Mouse (Mus musculus) c-Kit-positive CD71-positive TER-119-positive erythroid progenitor cells, embryonic 14.5 days (primary cell): Measurements from ENCODE around the gene Heatr4.

Experiments used
- DNase-seq: peaks from one replicate; pipeline ENCODE4 v3.0.0-alpha.2; 2013; ENCODE audit warnings: low spot score

Heatr4 gene

GRCm38 (mm10) chr12:83998341-83999107, 13.9 kb upstream of the Heatr4 start:
- no peak for DNase-seq

GRCm38 (mm10) chr12:83997221-83997620, 12.6 kb upstream of the Heatr4 start:
- no peak for DNase-seq

DNA sequence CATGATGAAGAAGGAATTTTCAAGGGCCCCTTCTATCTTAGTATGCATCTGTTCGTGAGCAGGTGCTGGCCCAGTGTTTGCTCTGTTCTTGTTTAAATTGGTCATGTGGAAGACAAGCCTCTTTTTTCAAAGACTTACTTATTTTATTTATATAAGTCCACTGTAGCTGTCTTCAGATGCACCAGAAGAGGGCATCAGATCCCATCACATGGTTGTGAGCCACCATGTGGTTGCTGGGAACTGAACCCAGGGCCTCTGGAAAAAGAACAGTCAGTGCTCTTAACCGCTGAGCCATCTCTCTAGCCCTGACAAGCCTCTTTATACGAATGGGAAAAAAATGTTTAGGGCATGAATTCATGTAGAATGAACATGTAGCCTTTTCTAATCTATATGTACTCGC, 4.7 kb upstream of the Heatr4 start:
- DNase-seq, result no peak

- DNase-seq, result no peak
Observed at GRCm38 (mm10) chr12:83988483-83988882, 3.8 kb upstream of the Heatr4 start.

DNA sequence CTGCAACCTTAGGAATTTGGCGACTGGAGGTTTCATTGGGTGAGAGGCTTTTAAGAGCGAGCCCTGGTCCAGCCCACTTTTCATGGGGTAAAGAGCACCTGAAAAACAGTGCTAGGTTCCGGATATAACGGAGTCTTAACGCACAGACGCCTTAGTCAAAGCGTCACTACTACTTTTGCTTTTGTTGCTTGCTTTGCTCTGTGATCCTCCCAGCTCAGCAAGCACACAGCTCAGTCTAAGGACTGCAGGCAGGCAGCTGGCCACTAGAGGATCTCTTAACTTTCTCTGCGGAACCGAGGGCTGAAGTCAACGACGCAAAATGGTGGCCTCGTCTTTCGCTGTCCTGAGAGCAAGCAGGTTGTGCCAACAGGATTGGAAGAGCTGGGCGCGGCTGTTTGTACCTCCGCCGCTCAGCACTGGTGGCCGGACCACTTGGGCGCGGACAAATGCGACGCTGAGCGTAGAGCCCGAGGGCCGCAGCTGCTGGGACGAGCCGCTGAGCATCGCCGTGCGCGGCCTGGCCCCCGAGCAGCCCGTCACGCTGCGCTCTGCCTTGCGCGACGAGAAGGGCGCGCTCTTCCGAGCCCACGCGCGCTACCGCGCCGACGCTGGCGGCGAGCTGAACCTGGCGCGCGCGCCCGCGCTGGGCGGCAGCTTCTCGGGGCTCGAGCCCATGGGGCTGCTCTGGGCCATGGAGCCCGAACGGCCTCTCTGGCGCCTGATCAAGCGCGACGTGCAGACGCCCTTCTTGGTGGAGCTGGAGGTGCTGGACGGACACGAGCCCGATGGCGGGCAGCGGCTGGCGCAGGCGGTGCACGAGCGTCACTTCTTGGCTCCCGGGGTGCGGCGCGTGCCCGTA, 3.2 kb upstream of the Heatr4 start, which contains the start of gene Acot2:
Acot2 (plus strand) TSS at position 279 of the 859 bp plus-strand sequence.
- DNase-seq, result peak; percentile 53

DNA sequence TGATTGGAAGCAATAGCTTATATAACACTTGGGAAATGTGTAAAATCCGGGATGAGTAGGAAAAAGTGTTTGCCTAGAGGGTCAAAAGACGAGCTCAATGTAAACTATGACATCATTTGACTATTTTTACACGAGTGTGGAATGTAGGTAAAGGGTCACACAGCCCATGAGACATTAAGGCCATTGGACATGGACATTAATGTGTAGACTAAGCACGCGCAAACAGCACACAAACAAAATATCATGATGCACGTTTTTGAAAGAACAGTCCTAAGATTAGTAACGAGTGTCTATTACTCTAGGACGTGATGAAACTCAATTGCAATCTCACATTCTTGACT, 2.6 kb upstream of the Heatr4 start:
- no peak for DNase-seq

- DNase-seq, result no peak
Observed at GRCm38 (mm10) chr12:83981615-83982014, 3.0 kb downstream of the Heatr4 start.

DNA sequence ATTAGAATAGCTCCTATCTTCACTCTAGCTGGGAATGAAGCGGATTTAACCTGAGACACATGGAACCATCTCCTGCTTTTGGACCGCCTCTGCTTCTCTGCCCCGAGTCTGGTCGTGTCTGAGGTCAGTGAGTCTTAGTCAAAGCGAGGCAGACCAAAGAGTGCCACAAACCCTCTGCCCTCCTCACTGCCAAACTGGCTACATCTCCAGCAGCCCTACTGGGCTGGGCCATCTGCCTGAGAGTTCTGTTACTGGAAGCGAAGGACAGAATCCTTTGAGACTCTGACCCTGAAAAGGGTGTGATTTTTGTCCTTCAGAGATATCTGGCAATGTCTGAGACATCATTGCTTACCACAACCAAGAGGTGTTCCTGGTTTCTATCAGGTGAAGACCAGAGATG, 5.8 kb downstream of the Heatr4 start:
- DNase-seq, result no peak

DNA sequence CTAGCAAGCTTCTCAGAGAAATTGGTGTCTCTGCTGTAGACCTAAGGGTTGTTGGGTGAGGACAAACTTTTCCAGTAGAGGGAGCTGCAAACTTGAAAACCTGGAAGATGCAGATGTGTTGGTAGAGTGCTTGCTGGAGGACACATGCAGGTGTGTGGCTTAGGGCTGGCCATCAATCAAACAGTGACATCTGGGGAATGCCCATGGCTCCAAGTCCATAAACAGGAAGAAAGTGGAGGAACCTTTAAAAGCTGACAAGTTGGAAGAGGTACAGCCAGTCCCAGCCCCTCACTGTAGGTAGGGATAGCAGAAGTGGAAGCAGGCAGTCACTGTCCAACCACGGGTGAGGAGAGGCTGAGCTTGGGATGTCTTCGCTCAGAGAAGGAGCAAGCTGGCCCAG, 12.5 kb downstream of the Heatr4 start:
- DNase-seq, result no peak

- no peak for DNase-seq
Observed at GRCm38 (mm10) chr12:83965235-83965634, 19.4 kb downstream of the Heatr4 start.

- no peak for DNase-seq
Observed at GRCm38 (mm10) chr12:83958278-83958677, 26.4 kb downstream of the Heatr4 start.

GRCm38 (mm10) chr12:83951711-83952575, 32.7 kb downstream of the Heatr4 start:
- DNase-seq, result no peak

- DNase-seq, result no peak
Observed at GRCm38 (mm10) chr12:83950840-83951701, 33.6 kb downstream of the Heatr4 start.

DNA sequence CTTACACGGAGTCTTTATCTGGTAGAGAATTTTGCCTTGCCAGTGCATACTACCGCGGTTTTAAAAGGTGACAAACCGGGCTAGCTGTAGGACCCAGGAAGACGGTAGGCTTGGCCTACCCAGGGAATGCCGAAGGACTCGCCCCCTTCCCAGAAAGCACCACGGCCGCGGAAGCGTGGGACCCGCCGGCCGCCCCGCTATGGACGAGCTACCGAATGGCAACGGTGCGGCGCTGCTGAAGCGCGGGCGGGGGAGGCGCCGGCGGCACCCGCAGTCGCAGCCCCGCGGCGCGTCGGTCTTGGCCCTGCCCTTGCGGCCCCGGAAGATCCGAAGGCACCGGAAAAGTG, 34.2 kb downstream of the Heatr4 start, which contains the start of gene Riox1:
Riox1 (plus strand) TSS at position 116 of the 347 bp plus-strand sequence.
- peak; percentile 71 for DNase-seq

DNA sequence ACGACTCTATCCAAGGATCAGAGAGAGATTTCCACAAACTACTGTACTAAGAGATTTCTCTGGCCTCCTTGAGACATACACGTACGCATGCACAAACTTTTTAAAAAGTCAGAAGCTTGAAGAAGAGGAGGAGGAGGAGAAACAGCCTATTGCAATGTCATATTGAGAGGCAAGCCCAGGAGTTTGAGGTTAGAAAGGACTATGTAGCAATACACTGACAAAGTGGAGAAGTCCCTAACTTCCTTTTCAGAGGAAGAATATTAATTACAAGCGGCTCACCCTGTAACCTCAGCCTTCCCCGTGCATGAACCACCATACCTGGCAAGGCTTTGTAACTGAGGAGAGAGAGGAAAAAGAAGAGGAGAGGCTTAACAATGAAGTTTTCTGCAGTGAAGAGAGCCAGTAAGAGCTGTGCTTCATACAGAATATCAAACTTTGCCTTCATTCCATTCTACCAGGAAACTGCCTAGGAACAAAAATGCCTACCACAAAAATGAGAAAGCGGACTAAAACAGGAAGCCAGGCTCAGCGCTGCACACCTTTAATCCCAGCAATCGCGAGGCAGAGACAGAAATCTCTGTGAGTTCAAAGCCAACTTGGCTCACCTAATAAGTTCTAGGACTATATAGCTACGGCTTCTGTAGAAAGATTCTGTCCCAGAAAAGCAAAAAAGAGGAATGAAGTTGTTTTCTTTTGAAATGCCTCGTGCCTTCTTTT, 34.7 kb downstream of the Heatr4 start:
- no peak for DNase-seq

DNA sequence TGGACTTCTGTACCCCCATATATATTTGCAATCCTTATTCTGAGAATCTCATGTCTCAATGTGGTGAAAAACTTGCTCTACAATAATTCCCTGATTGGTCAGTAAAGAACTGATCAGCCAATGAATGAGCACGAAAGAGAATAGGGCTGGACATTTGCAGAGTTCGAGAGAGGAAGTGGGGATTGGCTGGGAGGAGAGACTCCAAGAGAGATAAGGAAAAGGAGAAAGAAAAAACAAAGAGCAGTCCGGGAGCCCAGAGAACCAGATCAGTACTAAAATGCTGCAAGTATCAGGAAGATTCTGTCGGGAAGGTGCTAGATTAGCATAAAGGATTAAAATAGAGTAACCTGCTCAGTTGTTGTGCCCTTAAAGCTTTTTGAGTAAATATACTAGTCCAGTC, 35.6 kb downstream of the Heatr4 start:
- peak; percentile 68 for DNase-seq

- DNase-seq, result no peak
Observed at GRCm38 (mm10) chr12:83947260-83947811, 37.3 kb downstream of the Heatr4 start.

- DNase-seq, result no peak
Observed at GRCm38 (mm10) chr12:83941938-83942337, 42.7 kb downstream of the Heatr4 start.

DNA sequence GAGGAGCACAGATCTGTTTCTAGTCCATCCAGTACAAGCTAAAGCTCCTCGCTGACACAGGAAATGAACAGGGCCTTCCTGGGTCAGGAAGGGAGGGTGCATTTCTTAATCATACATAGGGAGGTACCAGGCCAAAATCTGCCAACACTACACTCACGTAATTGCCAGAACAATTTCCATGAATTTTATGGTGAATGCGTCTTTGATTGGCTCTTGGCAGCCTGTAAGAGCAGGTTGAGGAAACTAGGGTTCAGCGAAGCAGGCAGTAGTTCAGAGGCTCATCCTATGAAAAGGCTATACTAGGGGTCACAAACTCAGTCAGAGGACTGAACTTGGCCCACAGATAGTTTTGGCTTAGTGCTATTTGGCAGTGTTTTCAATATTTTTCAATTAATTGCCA, 44.6 kb downstream of the Heatr4 start:
- no peak for DNase-seq

DNA sequence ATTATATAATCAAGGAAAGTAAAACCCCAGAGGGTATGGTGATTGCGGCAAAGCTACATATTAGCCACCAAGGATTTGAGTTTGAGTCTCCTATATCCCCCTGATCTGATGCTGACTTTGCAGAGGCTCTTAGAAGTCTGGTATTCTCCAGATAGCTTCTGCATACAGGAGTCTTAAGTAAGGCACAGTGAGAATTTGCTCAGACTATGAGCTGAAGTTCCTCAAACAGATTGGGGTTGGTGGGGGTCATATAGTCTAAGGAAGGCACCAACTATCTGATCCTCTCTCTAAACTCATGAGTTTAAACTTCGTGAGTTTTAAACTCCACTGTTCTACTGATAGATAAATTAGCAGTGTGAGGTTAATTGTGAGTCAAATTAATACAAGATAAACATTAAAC, 45.3 kb downstream of the Heatr4 start:
- DNase-seq, result no peak
